Mouse (Mus musculus) intestine, embryonic 16.5 days (tissue): ENCODE measurements around the gene Etv1. TPM values are rescaled to one million over a fixed set of nuclear protein-coding genes. Genes with fewer than 3 reads are reported as not detected.

Source experiments
- ATAC-seq: fragments of 200-750 bp; cut with Nextera tagmentation; 2 replicates; pipeline ENCODE4 v1.8.0; 2017; ENCODE audit warnings: moderate TSS enrichment, moderate library complexity
- H3K27ac ChIP-seq: fragments of 300-500 bp; sonication (generic); 2 replicates; pipeline ENCODE4 v1.5.1; 2014; ENCODE audit warnings: mild to moderate bottlenecking, low read length
- H3K27me3 ChIP-seq: fragments of 300-500 bp; sonication (generic); replicated peaks from 2 replicates; pipeline ENCODE4 v1.6.1; 2014; ENCODE audit warnings: low read length, control low read depth, mixed read lengths; ENCODE audit not compliant: control insufficient read depth, insufficient read depth
- H3K36me3 ChIP-seq: fragments of 300-500 bp; sonication (generic); 2 replicates; pipeline ENCODE4 v1.6.1; 2014; ENCODE audit warnings: low read length, control low read depth; ENCODE audit not compliant: control insufficient read depth, insufficient read depth
- H3K4me1 ChIP-seq: fragments of 300-500 bp; sonication (generic); 2 replicates; pipeline ENCODE4 v1.6.1; 2014; ENCODE audit warnings: low read length, control low read depth, mixed read lengths; ENCODE audit not compliant: control insufficient read depth, insufficient read depth
- H3K4me2 ChIP-seq: fragments of 300-500 bp; sonication (generic); 2 replicates; pipeline ENCODE4 v1.6.1; 2014; ENCODE audit warnings: low read depth, low read length, control low read depth
- H3K4me3 ChIP-seq: fragments of 300-500 bp; sonication (generic); 2 replicates; pipeline ENCODE4 v1.5.1; 2014; ENCODE audit warnings: mild to moderate bottlenecking, low read length
- H3K9ac ChIP-seq: fragments of 300-500 bp; sonication (generic); 2 replicates; pipeline ENCODE4 v1.6.1; 2014; ENCODE audit warnings: low read depth, low read length
- H3K9me3 ChIP-seq: fragments of 300-500 bp; sonication (generic); 2 replicates; pipeline ENCODE4 v1.6.1; 2016; ENCODE audit warnings: low read length, control low read depth; ENCODE audit not compliant: control insufficient read depth
- WGBS: fragments of 180-500 bp; shearing (Covaris S2); extraction: QIAGEN DNeasy Blood & Tissue Kit; methylation state at CpG from one replicate; pipeline ENCODE4 v1.1.7; 2014; 5-methylcytosine and 5-hydroxymethylcytosine counted together
- polyA plus RNA-seq: library from polyadenylated mRNA; unstranded; fragments of >200 nt; fragmentation: Nextera tagmentation; extraction: Ambion mirVana; gene quantifications from 2 replicates; pipeline ENCODE4 v1.2.1, GENCODE M21; 2015

The Etv1 gene
- polyA plus RNA-seq, result 29.0 and 31.6 TPM in 2 replicates

- peak within 1 kb of the TSS; percentile 97 for H3K4me2 ChIP-seq
- under 1% methylated on average over 20 of the region's 20 CpGs for WGBS
- H3K9me3 ChIP-seq, result no peaks in the 10 kb centered on the region
- peak within 1 kb of the TSS; percentile 65 for H3K9ac ChIP-seq
- H3K4me1 ChIP-seq, result no peaks in the 10 kb centered on the region
- H3K27me3 ChIP-seq, result no peaks in the 10 kb centered on the region
- no peaks in the 10 kb centered on the region for H3K36me3 ChIP-seq
- H3K4me3 ChIP-seq, result peak within 1 kb of the TSS; percentile 59
- H3K27ac ChIP-seq, result peak within 1 kb of the TSS; percentile 93
- ATAC-seq, result peak; percentile 48
Observed at GRCm38 (mm10) chr12:38779186-38779777, at the start of gene Etv1. Etv1 (plus strand) TSS chr12:38779380.

- no peak overlapping the region for H3K4me3 ChIP-seq
Observed at GRCm38 (mm10) chr12:38729661-38730060, 49.5 kb upstream of the Etv1 start.

DNA sequence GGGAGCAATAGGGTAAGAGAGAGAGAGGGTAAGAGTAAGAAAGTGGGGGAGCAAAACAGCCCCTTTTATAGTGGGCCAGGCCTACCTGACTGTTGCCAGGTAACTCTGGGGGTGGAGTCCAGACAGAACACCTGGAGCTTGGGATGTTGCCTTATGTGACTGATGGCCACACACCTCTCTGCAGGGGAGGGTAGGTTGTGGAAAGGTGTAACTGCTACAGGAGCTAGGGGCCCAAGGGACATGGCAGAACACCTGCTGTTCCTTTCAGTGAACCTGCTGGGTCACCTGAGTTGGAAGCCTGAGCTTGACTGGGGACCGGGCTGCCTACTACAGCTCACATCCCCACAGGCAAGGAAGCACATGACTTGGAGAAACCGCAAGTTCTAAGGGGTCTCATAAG lies 48.4 kb upstream of the Etv1 start:
- Histone ChIP-seq H3K27ac (no peak overlapping the region), H3K36me3 (no peaks in the 10 kb centered on the region), H3K9ac (no peak overlapping the region), H3K4me2 (no peak overlapping the region), H3K4me1 (no peaks in the 10 kb centered on the region), H3K9me3 (no peaks in the 10 kb centered on the region), H3K4me3 (no peak overlapping the region), H3K27me3 (no peaks in the 10 kb centered on the region)
- ATAC-seq, result no peak
- WGBS, result 90% methylated on average over 2 of the region's 2 CpGs

More at GRCm38 (mm10) chr12:38729661-38730060, 49.5 kb upstream of the Etv1 start:
- no peaks in the 10 kb centered on the region for H3K36me3 ChIP-seq
- ATAC-seq, result no peak
- H3K4me1 ChIP-seq, result no peaks in the 10 kb centered on the region
- no peaks in the 10 kb centered on the region for H3K27me3 ChIP-seq
- H3K27ac ChIP-seq, result no peak overlapping the region
- 78% methylated on average over 3 of the region's 3 CpGs for WGBS
- no peaks in the 10 kb centered on the region for H3K9me3 ChIP-seq
- no peak overlapping the region for H3K9ac ChIP-seq
- no peak overlapping the region for H3K4me2 ChIP-seq

DNA sequence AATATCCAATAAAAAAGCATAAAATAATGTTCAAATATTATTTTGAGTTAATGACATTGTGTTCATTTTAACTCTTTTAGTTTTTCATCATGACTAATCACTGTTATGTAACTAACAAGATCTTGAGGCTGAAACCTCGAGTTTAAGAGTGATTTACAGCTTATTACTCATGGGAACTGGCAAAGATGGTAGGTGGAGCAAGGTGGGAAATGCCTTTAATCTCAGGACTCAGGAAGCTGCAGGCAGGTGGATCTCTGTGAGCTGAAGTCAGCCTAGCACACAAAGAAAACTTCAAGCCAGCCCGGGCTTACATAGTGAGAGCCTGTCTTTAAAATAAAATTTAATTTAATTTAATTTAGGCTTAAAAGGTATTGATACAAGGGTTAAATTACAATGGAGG lies 19.9 kb upstream of the Etv1 start:
- no peak overlapping the region for H3K27ac ChIP-seq
- H3K4me1 ChIP-seq, result no peaks in the 10 kb centered on the region
- 45% methylated on average over 2 of the region's 2 CpGs for WGBS
- no peak overlapping the region for H3K4me2 ChIP-seq
- H3K9me3 ChIP-seq, result no peaks in the 10 kb centered on the region
- H3K4me3 ChIP-seq, result no peak overlapping the region
- no peaks in the 10 kb centered on the region for H3K36me3 ChIP-seq
- no peak for ATAC-seq
- H3K27me3 ChIP-seq, result no peaks in the 10 kb centered on the region
- H3K9ac ChIP-seq, result no peak overlapping the region

- no peaks in the 10 kb centered on the region for H3K4me1 ChIP-seq
- 0 out of 2 replicates have a peak overlapping the region, but pooled peaks have one; percentile 97 for H3K4me2 ChIP-seq
- peak overlapping the region; percentile 36; the same call in 1 of the 2 replicates for H3K27ac ChIP-seq
- WGBS, result 66% methylated on average over 7 of the region's 7 CpGs
- no peaks in the 10 kb centered on the region for H3K9me3 ChIP-seq
- no peak overlapping the region for H3K9ac ChIP-seq
- no peaks in the 10 kb centered on the region for H3K36me3 ChIP-seq
- ATAC-seq, result no peak
- no peaks in the 10 kb centered on the region for H3K27me3 ChIP-seq
- no peak overlapping the region; the same call in 1 of the 2 replicates for H3K4me3 ChIP-seq
Observed at GRCm38 (mm10) chr12:38777316-38777715, 1.9 kb upstream of the Etv1 start.

GRCm38 (mm10) chr12:38777957-38778298 lies 1.3 kb upstream of the Etv1 start:
- H3K27me3 ChIP-seq, result no peaks in the 10 kb centered on the region
- no peak overlapping the region for H3K9ac ChIP-seq
- H3K27ac ChIP-seq, result peak overlapping the region; percentile 36; the same call in 1 of the 2 replicates
- H3K4me3 ChIP-seq, result peak overlapping the region; percentile 59
- ATAC-seq, result no peak
- peak overlapping the region; percentile 97 for H3K4me2 ChIP-seq
- no peaks in the 10 kb centered on the region for H3K4me1 ChIP-seq
- H3K9me3 ChIP-seq, result no peaks in the 10 kb centered on the region
- 15% methylated on average over 6 of the region's 6 CpGs for WGBS
- no peaks in the 10 kb centered on the region for H3K36me3 ChIP-seq

- peak; percentile 97 for ATAC-seq
- H3K9ac ChIP-seq, result peak overlapping the region; percentile 65
- no peaks in the 10 kb centered on the region for H3K4me1 ChIP-seq
- H3K9me3 ChIP-seq, result no peaks in the 10 kb centered on the region
- peak overlapping the region; percentile 93 for H3K27ac ChIP-seq
- H3K36me3 ChIP-seq, result no peaks in the 10 kb centered on the region
- peak overlapping the region; percentile 59 for H3K4me3 ChIP-seq
- 1% methylated on average over 37 of the region's 37 CpGs for WGBS
- no peaks in the 10 kb centered on the region for H3K27me3 ChIP-seq
- peak overlapping the region; percentile 97 for H3K4me2 ChIP-seq
Observed at GRCm38 (mm10) chr12:38778299-38779075, 693 bp upstream of the Etv1 start.

DNA sequence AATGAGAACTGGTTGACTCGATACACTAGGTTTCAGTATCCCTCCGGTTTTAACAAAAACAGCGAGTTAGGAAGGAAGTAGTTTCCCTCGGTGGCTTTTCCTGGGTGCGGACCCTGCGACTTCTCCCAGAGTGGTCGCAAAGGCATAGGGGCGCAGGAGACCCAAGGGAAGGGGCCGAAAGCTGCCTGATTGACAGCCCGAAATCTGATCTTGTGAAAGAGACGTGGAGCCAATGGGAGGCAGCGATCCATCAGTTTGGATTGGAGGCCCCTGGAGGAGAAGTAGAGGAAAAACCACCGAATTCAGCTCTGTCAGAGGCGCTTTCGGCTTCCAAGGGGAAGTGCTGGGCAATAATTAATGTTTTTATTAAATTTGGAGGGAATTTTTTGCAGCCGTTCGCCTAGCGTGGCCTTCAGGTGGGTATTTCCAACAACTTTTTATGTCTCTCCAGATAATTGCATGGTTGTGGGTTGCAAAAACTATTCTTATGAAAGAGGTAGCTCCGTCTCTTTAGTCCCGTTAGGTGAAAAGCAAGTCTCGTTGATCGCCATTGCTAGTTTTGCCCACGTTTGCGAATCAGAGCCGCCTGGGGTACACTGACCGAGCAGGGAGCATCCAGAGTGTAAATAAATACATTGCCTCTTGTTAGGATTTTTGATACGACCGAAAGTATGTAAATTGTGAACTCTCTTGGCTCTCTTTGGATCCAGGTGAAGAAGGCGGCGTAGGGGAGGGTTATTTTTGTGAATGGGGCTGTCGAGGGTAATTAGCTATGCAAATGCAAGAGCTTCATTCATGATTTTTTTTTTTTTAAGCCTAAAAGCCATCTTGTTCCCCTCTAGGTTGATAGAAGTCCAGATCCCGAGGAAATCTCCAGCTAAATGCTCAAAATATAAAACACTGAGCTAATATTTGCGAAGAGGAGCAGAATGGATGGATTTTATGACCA lies 1.1 kb downstream of the Etv1 start:
- H3K4me2 ChIP-seq, result peak overlapping the region; percentile 97
- peak; percentile 19; the same call in 1 of the 2 replicates for ATAC-seq
- H3K9ac ChIP-seq, result peak overlapping the region; percentile 65
- peak overlapping the region; percentile 93 for H3K27ac ChIP-seq
- peak overlapping the region; percentile 59 for H3K4me3 ChIP-seq
- H3K9me3 ChIP-seq, result no peaks in the 10 kb centered on the region
- no peaks in the 10 kb centered on the region for H3K36me3 ChIP-seq
- no peaks in the 10 kb centered on the region for H3K4me1 ChIP-seq
- WGBS, result 0% methylated on average over 33 of the region's 33 CpGs
- no peaks in the 10 kb centered on the region for H3K27me3 ChIP-seq

- Histone ChIP-seq H3K36me3 (no peaks in the 10 kb centered on the region), H3K4me3 (peak overlapping the region; percentile 59), H3K27me3 (no peaks in the 10 kb centered on the region), H3K9me3 (no peaks in the 10 kb centered on the region), H3K27ac (peak overlapping the region; percentile 93), H3K4me2 (peak overlapping the region; percentile 97), H3K9ac (peak overlapping the region; percentile 65; the same call in 1 of the 2 replicates), H3K4me1 (no peaks in the 10 kb centered on the region)
- under 1% methylated on average over 11 of the region's 11 CpGs for WGBS
- no peak for ATAC-seq
Observed at GRCm38 (mm10) chr12:38780955-38781304, 1.8 kb downstream of the Etv1 start.
